Mouse (Mus musculus) left cerebral cortex, adult 8-10 months (tissue): ENCODE results near the gene Kctd6. TPM values are rescaled to one million over a fixed set of nuclear protein-coding genes. Genes with fewer than 3 reads are reported as not detected.
"Not testable (repeated sequence)": the region's sequence is repeated elsewhere in the genome, so short reads cannot be mapped to it uniquely, and the experiment has no call there.

Experiments used
- DNase-seq, 2 experiments: peaks; one replicate each; pipeline ENCODE4 v3.0.0; 2022; ENCODE audit warnings: low spot score in 2 of 2
- total RNA-seq, 4 experiments: library from RNA; stranded (reverse); gene quantifications; 2 replicates each; pipeline ENCODE4 v1.2.4; 2022

The Kctd6 gene
- total RNA-seq, 4 experiments from 2014 or later = 34.4 to 40.6 (median 39.0) TPM

GRCm38 (mm10) chr14:8250141-8250871 is 36.4 kb downstream of the Kctd6 start:
- DNase-seq = no peak

DNA sequence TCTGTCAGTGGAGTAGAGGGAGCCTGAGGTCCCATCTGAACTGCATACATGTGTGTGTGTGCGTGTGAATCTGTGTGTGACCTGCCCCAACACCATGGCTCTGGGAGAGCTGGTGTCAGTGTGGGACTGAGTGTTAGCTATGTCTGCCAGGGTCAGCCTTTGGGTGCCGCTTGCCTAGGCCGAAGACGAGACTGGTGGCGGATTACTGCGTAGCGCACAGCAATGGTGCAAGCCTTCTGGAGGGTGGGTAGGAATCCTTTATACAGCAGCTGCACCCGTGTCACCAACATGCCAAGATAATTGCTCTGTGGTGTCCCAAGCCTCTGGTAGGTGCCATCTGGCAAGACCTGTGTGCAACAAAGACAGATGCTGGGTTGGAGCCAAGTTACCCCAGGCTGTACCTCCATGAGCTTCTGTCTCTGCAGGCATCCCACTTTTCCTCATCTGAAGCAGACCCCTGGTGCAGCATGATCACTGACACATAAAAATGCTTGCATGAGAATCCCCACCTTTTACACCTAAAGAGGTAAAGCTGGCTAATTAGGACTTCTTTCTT is 37.5 kb downstream of the Kctd6 start:
- DNase-seq = no peak

GRCm38 (mm10) chr14:8255076-8255729 is 41.3 kb downstream of the Kctd6 start:
- DNase-seq = peak in 1 of 2 experiments; percentile 23

- no peak for DNase-seq
Observed at GRCm38 (mm10) chr14:8256072-8256471, 42.1 kb downstream of the Kctd6 start.

GRCm38 (mm10) chr14:8256881-8257280 is 42.9 kb downstream of the Kctd6 start:
- DNase-seq = no peak

DNA sequence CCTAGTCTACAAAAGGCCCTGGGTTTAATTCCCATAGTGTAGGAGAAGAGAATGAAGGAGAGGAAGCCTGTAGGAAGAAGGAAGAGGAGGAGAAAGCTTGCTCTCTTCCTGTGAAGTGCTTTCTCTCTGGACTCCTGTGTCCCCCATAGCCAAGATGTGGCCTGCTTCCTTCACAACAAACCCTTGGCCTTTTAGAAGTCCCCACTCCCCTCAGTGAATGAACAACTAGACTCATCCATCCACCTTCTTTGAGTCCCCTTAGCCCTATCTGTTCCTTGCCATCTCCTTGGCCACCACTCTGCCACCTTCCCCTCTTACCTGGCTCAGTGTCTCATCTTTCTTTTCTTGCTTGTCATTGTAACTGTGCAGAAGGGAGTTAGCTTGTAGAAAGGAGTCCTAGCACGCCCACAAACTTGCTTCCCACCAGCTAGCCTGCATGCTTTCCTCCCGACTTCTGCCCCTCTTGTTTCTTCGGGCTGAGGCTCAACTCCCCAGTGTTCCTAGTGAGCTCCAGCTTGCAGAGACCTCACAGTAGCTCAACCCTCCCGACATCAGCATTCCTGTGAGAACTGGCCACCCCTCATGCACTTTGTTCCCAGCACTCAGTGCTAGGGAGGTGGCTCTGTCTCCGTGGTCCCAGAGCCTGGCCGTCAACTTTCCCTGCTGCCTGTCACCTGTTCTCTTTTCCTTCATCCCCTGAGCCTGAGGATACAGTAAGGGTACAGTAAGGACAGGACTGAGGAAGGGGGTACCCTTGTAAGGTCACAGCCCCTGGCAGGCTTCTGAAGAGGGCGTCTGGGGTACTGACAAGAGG is 43.8 kb downstream of the Kctd6 start:
- no peak for DNase-seq

DNA sequence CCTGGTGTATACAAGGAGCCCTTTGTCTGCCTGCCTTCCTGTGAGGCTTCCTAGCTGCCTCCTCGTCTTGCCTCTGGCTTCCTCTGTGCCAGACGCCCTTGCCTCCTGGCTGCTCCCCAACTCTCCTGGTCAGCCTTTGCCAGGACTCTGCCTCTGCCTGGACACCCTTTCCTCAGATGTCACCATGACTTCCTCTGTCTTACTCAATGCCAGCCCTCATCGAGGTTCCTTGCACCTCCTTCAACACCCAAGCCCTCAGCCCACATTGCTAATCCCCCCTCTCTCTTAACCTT is 44.3 kb downstream of the Kctd6 start:
- no peak for DNase-seq

- DNase-seq = no peak
Observed at GRCm38 (mm10) chr14:8258752-8259151, 44.8 kb downstream of the Kctd6 start.

DNA sequence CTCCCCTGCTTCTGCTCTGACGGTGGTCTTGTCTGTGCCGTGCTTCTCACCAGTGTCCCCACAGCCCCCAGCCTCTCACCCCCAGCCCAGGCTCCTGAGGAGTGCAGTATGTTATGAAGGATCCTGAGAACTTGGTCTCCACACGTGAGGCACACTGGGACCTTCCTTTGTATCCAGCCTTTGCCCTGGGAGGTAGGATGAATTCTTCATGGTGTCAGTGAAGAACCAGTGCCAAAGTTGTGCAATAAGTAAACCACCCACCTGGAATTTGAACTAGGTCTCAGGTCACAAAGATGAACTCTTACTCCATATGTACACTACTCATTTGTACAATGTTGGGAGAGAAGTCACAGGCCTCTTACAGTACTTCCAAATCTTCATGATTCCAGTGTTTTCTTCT is 45.2 kb downstream of the Kctd6 start, which contains the start of gene Acox2:
Acox2 (minus strand) TSS at position 188 of the 400 bp plus-strand sequence.
- DNase-seq = no peak

DNA sequence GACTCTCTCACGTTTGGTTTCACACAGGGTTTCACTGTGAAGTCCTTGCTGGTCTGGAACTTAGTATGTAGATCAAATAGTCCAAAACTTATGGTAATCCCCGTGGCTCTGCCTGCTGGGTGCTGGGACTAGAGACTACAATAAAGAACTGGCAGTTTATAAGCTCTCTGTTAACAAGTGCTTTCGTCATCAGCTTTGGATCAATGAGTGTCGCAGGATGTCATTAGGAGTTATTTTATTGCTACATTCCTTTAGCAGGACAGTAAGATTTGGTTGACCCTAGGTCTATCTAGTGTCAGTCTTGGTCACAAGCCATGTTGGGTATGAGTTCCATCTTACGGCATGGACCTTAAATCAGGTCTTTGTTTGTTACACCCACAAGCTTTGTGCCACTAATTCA is 46.3 kb downstream of the Kctd6 start:
- no peak for DNase-seq

- DNase-seq = no peak
Observed at GRCm38 (mm10) chr14:8262242-8262641, 48.3 kb downstream of the Kctd6 start.

DNA sequence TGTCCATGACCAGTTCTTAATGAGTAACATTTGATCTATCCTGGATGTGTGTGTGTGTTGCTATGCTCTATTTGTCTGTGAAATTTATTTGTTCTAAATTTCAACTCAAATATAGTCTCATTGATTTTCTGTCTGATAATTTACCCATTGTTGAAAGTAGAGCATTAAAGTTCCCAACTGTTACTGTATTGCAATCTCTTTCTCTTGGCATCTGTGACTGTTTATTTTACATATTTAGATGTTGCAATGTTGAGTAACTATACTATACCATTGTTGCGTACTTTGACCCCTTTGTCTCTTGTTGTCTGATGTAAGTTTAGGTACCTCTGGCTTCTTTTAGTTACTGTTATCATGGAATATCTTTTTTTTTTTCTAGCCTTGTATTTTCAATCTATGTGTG is 50.4 kb downstream of the Kctd6 start:
- no peak for DNase-seq

DNA sequence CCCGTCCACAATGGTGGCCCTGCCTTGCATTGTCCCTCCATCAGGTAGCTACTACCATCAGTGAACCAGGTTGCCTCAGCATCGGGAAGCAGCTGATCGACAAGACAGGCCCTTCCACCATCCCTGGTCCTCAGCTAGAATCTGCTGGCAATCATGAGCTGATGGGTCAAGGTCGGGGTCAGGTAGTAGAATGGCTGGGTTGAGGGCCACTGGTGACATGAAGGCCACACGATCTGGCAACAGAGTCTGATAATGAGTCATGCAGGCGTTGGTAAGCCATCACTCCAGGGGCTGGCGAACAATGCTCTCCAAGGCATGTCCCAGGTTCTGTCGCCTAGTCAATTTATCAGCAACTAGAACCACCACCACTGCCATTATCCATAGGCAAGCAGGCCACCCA is 57.3 kb downstream of the Kctd6 start:
- DNase-seq = not testable (repeated sequence)

Other genes starting within 250 kb of the Kctd6 start
- gene Dnase1l3, start 219.6 kb upstream of the Kctd6 start, total RNA-seq = under 1 TPM in 1 of 4 experiments, not detected in 3; 0.07 TPM
- gene Abhd6, start 211.2 kb upstream of the Kctd6 start, total RNA-seq = 10 to 100 TPM; 55.1 to 60.3 (median 55.6) TPM
- gene Rpp14, start 133.8 kb upstream of the Kctd6 start, total RNA-seq = 10 to 100 TPM; 25.1 to 31.7 (median 29.3) TPM
- 10 to 100 TPM; 32.5 to 32.8 (median 32.7) TPM for gene Pxk, start 115.9 kb upstream of the Kctd6 start, total RNA-seq
- 100 to 1,000 TPM; 153 to 174 (median 160) TPM for gene Pdhb, start 41.1 kb upstream of the Kctd6 start, total RNA-seq
- 1 to 10 TPM in 1 of 4 experiments, under 1 TPM in 1, not detected in 2; 0.84 to 1.4 TPM for gene Acox2, start 45.2 kb downstream of the Kctd6 start, total RNA-seq
- 100 to 1,000 TPM; 193 to 269 (median 228) TPM for gene Fam107a, start 103.9 kb downstream of the Kctd6 start, total RNA-seq
- gene Oit1, start 164.6 kb downstream of the Kctd6 start, total RNA-seq = not detected